Mouse (Mus musculus): Measurements from ENCODE around the gene Dlg2. TPM values are rescaled to one million over a fixed set of nuclear protein-coding genes. Genes with fewer than 3 reads are reported as not detected.

Gene Dlg2
- polyA plus RNA-seq, 1 experiment: 0.01 TPM

DNA sequence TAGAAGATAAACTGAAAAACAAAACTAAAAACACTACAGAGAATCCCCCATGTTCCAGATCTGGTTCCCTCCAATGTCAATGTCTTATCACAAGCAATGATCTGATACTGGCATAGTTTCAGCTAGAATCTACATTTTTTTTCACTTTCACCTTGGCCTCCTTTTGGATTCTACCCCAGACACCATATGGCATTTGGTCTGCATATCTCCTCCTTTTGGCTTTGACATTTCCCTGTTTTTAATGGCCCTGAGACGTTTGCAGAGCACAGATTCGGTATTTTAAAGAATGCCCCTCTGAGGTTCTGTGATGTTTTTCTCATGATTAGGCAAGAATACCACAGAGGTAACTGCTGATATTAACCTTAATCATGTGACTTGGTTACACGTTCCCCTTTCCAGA, 1984.8 kb downstream of the Dlg2 start:
- TF ChIP-seq FOSL1 (IDR thresholded peaks at IDR 0.05; ENCODE audit: insufficient read depth, low read length, poor library complexity, severe bottlenecking) (no peak), CEBPB (IDR thresholded peaks at IDR 0.05; ENCODE audit: low read depth) (no peak), USF1 (IDR thresholded peaks at IDR 0.05; ENCODE audit: low read depth) (no peak), MAX (IDR thresholded peaks at IDR 0.05) (no peak), MYOG (IDR thresholded peaks at IDR 0.05; ENCODE audit: control insufficient read depth, extremely low read depth, insufficient read length) (no peak), CTCF (IDR thresholded peaks at IDR 0.05; ENCODE audit: control insufficient read depth, insufficient read depth, insufficient read length) (no peak), MYOD1 (IDR thresholded peaks at IDR 0.05; ENCODE audit: control insufficient read depth, insufficient read length, low read depth) (no peak)
- no peak overlapping the region for H3K4me3 ChIP-seq (ENCODE audit: insufficient read depth, poor library complexity, severe bottlenecking)
- no peaks in the 10 kb centered on the region for H3K27me3 ChIP-seq (ENCODE audit: control insufficient read depth, insufficient read depth, insufficient read length)
- H3ac ChIP-seq (ENCODE audit: control insufficient read depth, insufficient read length, low read depth): no peak overlapping the region
- no peaks in the 10 kb centered on the region for H3K79me3 ChIP-seq (ENCODE audit: low read depth)
- H3K79me2 ChIP-seq (ENCODE audit: control insufficient read depth, insufficient read depth): no peaks in the 10 kb centered on the region
- no peaks in the 10 kb centered on the region for H3K36me3 ChIP-seq (ENCODE audit: control insufficient read depth, insufficient read depth)

DNA sequence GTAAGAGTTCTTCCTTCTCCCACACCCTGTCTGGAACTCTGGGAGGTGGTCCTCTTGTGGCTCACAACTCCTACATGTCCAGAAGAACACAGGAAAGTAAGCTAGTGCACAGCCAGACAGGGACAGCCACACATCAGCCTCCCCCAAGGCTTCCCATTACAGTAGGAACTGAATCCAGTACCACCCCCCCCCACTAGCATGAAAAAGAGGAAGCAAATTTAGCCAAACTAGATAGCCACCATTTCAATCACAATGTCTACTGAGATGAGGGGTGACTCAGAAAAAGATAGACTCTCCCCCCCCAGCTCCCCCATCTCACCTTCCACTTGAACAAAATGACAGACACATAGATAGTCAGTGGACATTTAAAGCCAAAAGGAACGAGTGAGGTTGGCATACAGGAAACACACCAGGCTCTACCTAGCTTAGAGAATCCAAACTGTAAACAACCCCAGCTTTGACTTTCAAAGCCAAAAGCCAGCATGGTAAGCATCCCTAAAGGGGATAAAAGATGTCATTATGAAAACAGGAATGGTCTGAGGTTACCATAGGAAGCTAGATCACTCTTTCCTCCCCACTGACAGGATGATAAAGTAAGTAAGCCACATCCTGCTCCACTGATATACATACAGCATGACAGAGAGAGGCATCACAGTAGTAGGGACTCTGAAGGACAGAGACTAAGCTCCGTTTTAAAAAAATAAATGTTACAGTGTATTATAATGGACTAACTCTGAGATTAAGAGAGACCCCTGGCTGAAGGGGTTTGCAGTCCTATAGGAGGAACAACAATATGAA, 1986.8 kb downstream of the Dlg2 start:
- no peak overlapping the region for H3K4me3 ChIP-seq (ENCODE audit: insufficient read depth, poor library complexity, severe bottlenecking)
- no peaks in the 10 kb centered on the region for H3K79me2 ChIP-seq (ENCODE audit: control insufficient read depth, insufficient read depth)
- TF ChIP-seq MYOG (IDR thresholded peaks at IDR 0.05; ENCODE audit: control insufficient read depth, extremely low read depth, insufficient read length) (no peak), MYOD1 (IDR thresholded peaks at IDR 0.05; ENCODE audit: control insufficient read depth, insufficient read length, low read depth) (no peak), CTCF (IDR thresholded peaks at IDR 0.05; ENCODE audit: control insufficient read depth, insufficient read depth, insufficient read length) (no peak), MAX (IDR thresholded peaks at IDR 0.05) (no peak), CEBPB (IDR thresholded peaks at IDR 0.05; ENCODE audit: low read depth) (no peak), FOSL1 (IDR thresholded peaks at IDR 0.05; ENCODE audit: insufficient read depth, low read length, poor library complexity, severe bottlenecking) (no peak), USF1 (IDR thresholded peaks at IDR 0.05; ENCODE audit: low read depth) (no peak)
- no peaks in the 10 kb centered on the region for H3K79me3 ChIP-seq (ENCODE audit: low read depth)
- H3K36me3 ChIP-seq (ENCODE audit: control insufficient read depth, insufficient read depth): no peaks in the 10 kb centered on the region
- no peaks in the 10 kb centered on the region for H3K27me3 ChIP-seq (ENCODE audit: control insufficient read depth, insufficient read depth, insufficient read length)
- no peak overlapping the region for H3ac ChIP-seq (ENCODE audit: control insufficient read depth, insufficient read length, low read depth)

DNA sequence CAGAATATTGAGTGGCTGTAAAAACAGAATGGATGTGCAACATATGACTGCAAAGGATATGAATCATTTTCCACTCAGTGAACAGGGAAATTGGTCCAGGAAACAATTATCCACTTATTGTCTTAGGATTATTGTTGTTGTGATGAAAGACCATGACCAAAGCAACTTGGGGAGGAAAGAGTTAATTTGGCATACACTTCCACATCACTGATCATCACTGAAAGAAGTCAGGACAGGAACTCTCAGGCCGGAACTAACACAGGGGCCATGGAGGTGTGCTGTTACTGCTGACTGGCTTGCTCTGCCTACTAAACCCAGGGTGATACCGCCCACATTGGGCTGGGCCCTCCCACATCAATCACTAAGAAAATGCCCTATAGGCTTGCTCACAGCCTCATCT, 1987.8 kb downstream of the Dlg2 start:
- TF ChIP-seq CTCF (IDR thresholded peaks at IDR 0.05; ENCODE audit: control insufficient read depth, insufficient read depth, insufficient read length): no peak
- TF ChIP-seq MYOG (IDR thresholded peaks at IDR 0.05; ENCODE audit: control insufficient read depth, extremely low read depth, insufficient read length): no peak
- TF ChIP-seq USF1 (IDR thresholded peaks at IDR 0.05; ENCODE audit: low read depth): no peak
- TF ChIP-seq MYOD1 (IDR thresholded peaks at IDR 0.05; ENCODE audit: control insufficient read depth, insufficient read length, low read depth): no peak
- TF ChIP-seq FOSL1 (IDR thresholded peaks at IDR 0.05; ENCODE audit: insufficient read depth, low read length, poor library complexity, severe bottlenecking): no peak
- no peak for TF ChIP-seq CEBPB (IDR thresholded peaks at IDR 0.05; ENCODE audit: low read depth)
- TF ChIP-seq MAX (IDR thresholded peaks at IDR 0.05): no peak
- Histone ChIP-seq H3K79me2 (ENCODE audit: control insufficient read depth, insufficient read depth) (no peaks in the 10 kb centered on the region), H3K27me3 (ENCODE audit: control insufficient read depth, insufficient read depth, insufficient read length) (no peaks in the 10 kb centered on the region), H3K36me3 (ENCODE audit: control insufficient read depth, insufficient read depth) (no peaks in the 10 kb centered on the region), H3K4me3 (ENCODE audit: insufficient read depth, poor library complexity, severe bottlenecking) (no peak overlapping the region), H3ac (ENCODE audit: control insufficient read depth, insufficient read length, low read depth) (no peak overlapping the region), H3K79me3 (ENCODE audit: low read depth) (no peaks in the 10 kb centered on the region)

DNA sequence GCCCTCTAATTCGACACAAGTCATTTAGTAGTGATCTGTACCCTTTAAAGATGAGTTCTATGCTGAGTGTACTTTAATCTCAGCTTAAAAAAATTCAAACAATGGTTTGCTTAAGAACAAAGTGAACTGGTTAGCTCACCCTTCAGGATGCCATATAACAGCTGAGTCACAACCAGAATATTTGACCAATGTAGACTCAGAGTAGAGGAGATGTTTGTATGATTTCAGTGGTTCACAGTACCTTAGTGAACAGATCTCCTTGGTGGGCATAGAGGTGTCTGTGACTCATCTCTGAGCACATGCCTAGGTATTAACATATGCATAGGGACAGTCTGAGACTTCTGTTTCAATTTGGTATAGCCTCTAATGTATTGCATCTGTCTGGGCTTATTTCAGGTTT, 2002.7 kb downstream of the Dlg2 start:
- no peak overlapping the region for H3K4me3 ChIP-seq (ENCODE audit: insufficient read depth, poor library complexity, severe bottlenecking)
- no peak overlapping the region for H3ac ChIP-seq (ENCODE audit: control insufficient read depth, insufficient read length, low read depth)
- no peaks in the 10 kb centered on the region for H3K79me3 ChIP-seq (ENCODE audit: low read depth)
- TF ChIP-seq CEBPB (IDR thresholded peaks at IDR 0.05; ENCODE audit: low read depth) (no peak), FOSL1 (IDR thresholded peaks at IDR 0.05; ENCODE audit: insufficient read depth, low read length, poor library complexity, severe bottlenecking) (no peak), CTCF (IDR thresholded peaks at IDR 0.05; ENCODE audit: control insufficient read depth, insufficient read depth, insufficient read length) (no peak), MYOD1 (IDR thresholded peaks at IDR 0.05; ENCODE audit: control insufficient read depth, insufficient read length, low read depth) (no peak), MYOG (IDR thresholded peaks at IDR 0.05; ENCODE audit: control insufficient read depth, extremely low read depth, insufficient read length) (no peak), USF1 (IDR thresholded peaks at IDR 0.05; ENCODE audit: low read depth) (no peak)
- no peaks in the 10 kb centered on the region for H3K36me3 ChIP-seq (ENCODE audit: control insufficient read depth, insufficient read depth)
- H3K27me3 ChIP-seq (ENCODE audit: control insufficient read depth, insufficient read depth, insufficient read length): no peaks in the 10 kb centered on the region
- H3K79me2 ChIP-seq (ENCODE audit: control insufficient read depth, insufficient read depth): no peaks in the 10 kb centered on the region

DNA sequence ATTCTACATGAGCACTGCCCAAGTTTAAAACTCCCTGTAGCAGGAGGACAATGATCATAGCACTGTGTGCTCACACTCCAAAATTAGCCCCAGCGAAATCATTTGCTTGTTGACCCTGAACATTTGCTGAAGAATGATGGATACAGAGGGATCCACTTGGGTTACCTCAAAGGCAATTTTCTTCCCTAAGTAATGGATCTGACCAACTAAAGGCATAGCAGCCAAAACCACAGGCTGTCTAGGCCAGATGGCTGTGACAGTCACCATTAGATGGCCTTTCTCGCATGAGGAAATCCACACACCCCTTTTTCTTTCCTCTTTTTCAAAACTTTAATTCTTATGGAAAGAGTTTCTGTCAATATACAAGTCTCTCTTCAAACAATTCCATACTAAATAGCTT, 2003.3 kb downstream of the Dlg2 start:
- Histone ChIP-seq H3K79me3 (ENCODE audit: low read depth) (no peaks in the 10 kb centered on the region), H3ac (ENCODE audit: control insufficient read depth, insufficient read length, low read depth) (no peak overlapping the region), H3K4me3 (ENCODE audit: insufficient read depth, poor library complexity, severe bottlenecking) (no peak overlapping the region), H3K79me2 (ENCODE audit: control insufficient read depth, insufficient read depth) (no peaks in the 10 kb centered on the region), H3K27me3 (ENCODE audit: control insufficient read depth, insufficient read depth, insufficient read length) (no peaks in the 10 kb centered on the region), H3K36me3 (ENCODE audit: control insufficient read depth, insufficient read depth) (no peaks in the 10 kb centered on the region)
- TF ChIP-seq MYOG (IDR thresholded peaks at IDR 0.05; ENCODE audit: control insufficient read depth, extremely low read depth, insufficient read length): no peak
- TF ChIP-seq CEBPB (IDR thresholded peaks at IDR 0.05; ENCODE audit: low read depth): no peak
- TF ChIP-seq USF1 (IDR thresholded peaks at IDR 0.05; ENCODE audit: low read depth): no peak
- no peak for TF ChIP-seq CTCF (IDR thresholded peaks at IDR 0.05; ENCODE audit: control insufficient read depth, insufficient read depth, insufficient read length)
- TF ChIP-seq MYOD1 (IDR thresholded peaks at IDR 0.05; ENCODE audit: control insufficient read depth, insufficient read length, low read depth): no peak
- TF ChIP-seq FOSL1 (IDR thresholded peaks at IDR 0.05; ENCODE audit: insufficient read depth, low read length, poor library complexity, severe bottlenecking): no peak
- TF ChIP-seq MAX (IDR thresholded peaks at IDR 0.05): no peak

Measured in C2C12 (cell line).